Mouse (Mus musculus): Measurements from ENCODE around the gene Olfr463. TPM values are rescaled to one million over a fixed set of nuclear protein-coding genes. Genes with fewer than 3 reads are reported as not detected.

Olfr463 gene
- polyA plus RNA-seq (2015; fragmentation: Nextera tagmentation; extraction: Ambion mirVana) = not detected in 2 replicates

- Histone ChIP-seq H3K4me1 (no peaks in the 10 kb centered on the region), H3K36me3 (no peaks in the 10 kb centered on the region), H3K9ac (no peak within 1 kb of the TSS), H3K4me3 (no peak within 1 kb of the TSS), H3K9me3 (no peaks in the 10 kb centered on the region), H3K4me2 (no peak within 1 kb of the TSS), H3K27ac (no peak within 1 kb of the TSS), H3K27me3 (no peaks in the 10 kb centered on the region)
- ATAC-seq (ENCODE audit: insufficient number of reproducible peaks, insufficient read depth, low FRiP score, low TSS enrichment, low read depth) = no peak
These were observed at the start of gene Olfr463 for GRCm38 (mm10) chr11:87897287-87897686. TSS of gene Olfr463 (minus strand) at chr11:87897387.

GRCm38 (mm10) chr11:87935467-87935866 lies 38.3 kb upstream of the Olfr463 start:
- Histone ChIP-seq H3K36me3 (no peaks in the 10 kb centered on the region), H3K27ac (no peak overlapping the region), H3K9ac (no peak overlapping the region), H3K27me3 (no peaks in the 10 kb centered on the region), H3K9me3 (no peaks in the 10 kb centered on the region), H3K4me2 (no peak overlapping the region), H3K4me3 (no peak overlapping the region), H3K4me1 (no peaks in the 10 kb centered on the region)
- ATAC-seq (ENCODE audit: insufficient number of reproducible peaks, insufficient read depth, low FRiP score, low TSS enrichment, low read depth) = no peak
- WGBS = 80% methylated on average over 3 of the region's 3 CpGs

- no peak overlapping the region for H3K4me2 ChIP-seq
- 80% methylated on average over 2 of the region's 2 CpGs for WGBS
- ATAC-seq (ENCODE audit: insufficient number of reproducible peaks, insufficient read depth, low FRiP score, low TSS enrichment, low read depth) = no peak
These were observed 36.5 kb upstream of the Olfr463 start for GRCm38 (mm10) chr11:87933731-87934130.

GRCm38 (mm10) chr11:87930348-87930747 lies 33.2 kb upstream of the Olfr463 start:
- H3K9ac ChIP-seq = no peak overlapping the region
- no peak for ATAC-seq (ENCODE audit: insufficient number of reproducible peaks, insufficient read depth, low FRiP score, low TSS enrichment, low read depth)
- WGBS = 87% methylated on average over 2 of the region's 2 CpGs

More at GRCm38 (mm10) chr11:87933731-87934130, 36.5 kb upstream of the Olfr463 start:
- H3K9ac ChIP-seq = no peak overlapping the region
- no peaks in the 10 kb centered on the region for H3K4me1 ChIP-seq
- no peaks in the 10 kb centered on the region for H3K9me3 ChIP-seq
- no peaks in the 10 kb centered on the region for H3K27me3 ChIP-seq
- no peak overlapping the region for H3K27ac ChIP-seq
- H3K4me3 ChIP-seq = no peak overlapping the region
- H3K36me3 ChIP-seq = no peaks in the 10 kb centered on the region

GRCm38 (mm10) chr11:87920966-87921365 lies 23.8 kb upstream of the Olfr463 start, which contains the start of gene Olfr464:
TSS of gene Olfr464 (minus strand) at chr11:87920967.
- H3K36me3 ChIP-seq = no peaks in the 10 kb centered on the region
- 29% methylated on average over 5 of the region's 5 CpGs for WGBS
- H3K4me2 ChIP-seq = no peak within 1 kb of the TSS
- H3K4me1 ChIP-seq = no peaks in the 10 kb centered on the region
- H3K27ac ChIP-seq = no peak within 1 kb of the TSS
- H3K4me3 ChIP-seq = no peak within 1 kb of the TSS
- no peaks in the 10 kb centered on the region for H3K27me3 ChIP-seq
- no peaks in the 10 kb centered on the region for H3K9me3 ChIP-seq
- no peak for ATAC-seq (ENCODE audit: insufficient number of reproducible peaks, insufficient read depth, low FRiP score, low TSS enrichment, low read depth)
- no peak within 1 kb of the TSS for H3K9ac ChIP-seq

More at GRCm38 (mm10) chr11:87930348-87930747, 33.2 kb upstream of the Olfr463 start:
- Histone ChIP-seq H3K9me3 (no peaks in the 10 kb centered on the region), H3K36me3 (no peaks in the 10 kb centered on the region), H3K27me3 (no peaks in the 10 kb centered on the region), H3K4me1 (no peaks in the 10 kb centered on the region), H3K4me3 (no peak overlapping the region), H3K4me2 (no peak overlapping the region), H3K27ac (no peak overlapping the region)

DNA sequence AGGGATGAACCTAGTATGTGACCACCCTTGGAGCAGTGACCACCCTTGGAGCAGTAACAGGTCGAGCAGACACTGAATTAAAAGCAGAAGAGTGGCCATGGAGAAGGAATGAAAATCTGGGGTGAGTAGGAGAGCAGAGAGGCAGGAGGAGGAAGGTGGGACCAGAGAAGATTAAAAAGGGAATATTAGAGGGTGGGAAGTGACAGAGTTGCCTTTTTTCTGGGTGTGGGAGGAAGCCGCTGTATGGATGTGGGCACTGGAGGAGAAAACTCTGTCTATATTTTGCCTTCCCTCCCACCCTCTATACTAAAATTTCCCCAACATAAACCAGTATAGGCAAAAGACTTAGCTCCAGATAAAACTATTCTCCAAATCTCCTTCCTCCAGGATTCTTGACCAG lies 23.1 kb upstream of the Olfr463 start:
- H3K9ac ChIP-seq = no peak overlapping the region
- WGBS = 67% methylated on average over 2 of the region's 2 CpGs
- H3K27ac ChIP-seq = no peak overlapping the region
- no peaks in the 10 kb centered on the region for H3K27me3 ChIP-seq
- no peak overlapping the region for H3K4me2 ChIP-seq
- H3K4me3 ChIP-seq = no peak overlapping the region
- no peaks in the 10 kb centered on the region for H3K9me3 ChIP-seq
- no peaks in the 10 kb centered on the region for H3K4me1 ChIP-seq
- no peaks in the 10 kb centered on the region for H3K36me3 ChIP-seq
- no peak for ATAC-seq (ENCODE audit: insufficient number of reproducible peaks, insufficient read depth, low FRiP score, low TSS enrichment, low read depth)

GRCm38 (mm10) chr11:87916005-87916404 lies 18.8 kb upstream of the Olfr463 start:
- no peaks in the 10 kb centered on the region for H3K27me3 ChIP-seq
- no peaks in the 10 kb centered on the region for H3K4me1 ChIP-seq
- WGBS = 84% methylated on average over 1 of the region's 1 CpGs
- no peak overlapping the region for H3K4me2 ChIP-seq
- no peak overlapping the region for H3K27ac ChIP-seq
- H3K9ac ChIP-seq = no peak overlapping the region
- no peak overlapping the region for H3K4me3 ChIP-seq
- no peaks in the 10 kb centered on the region for H3K36me3 ChIP-seq
- no peaks in the 10 kb centered on the region for H3K9me3 ChIP-seq
- ATAC-seq (ENCODE audit: insufficient number of reproducible peaks, insufficient read depth, low FRiP score, low TSS enrichment, low read depth) = no peak

GRCm38 (mm10) chr11:87904331-87904730 lies 7.1 kb upstream of the Olfr463 start:
- Histone ChIP-seq H3K36me3 (no peaks in the 10 kb centered on the region), H3K27me3 (no peaks in the 10 kb centered on the region), H3K4me3 (no peak overlapping the region), H3K9me3 (no peaks in the 10 kb centered on the region), H3K9ac (no peak overlapping the region), H3K4me2 (no peak overlapping the region), H3K4me1 (no peaks in the 10 kb centered on the region), H3K27ac (no peak overlapping the region)
- ATAC-seq (ENCODE audit: insufficient number of reproducible peaks, insufficient read depth, low FRiP score, low TSS enrichment, low read depth) = no peak
- WGBS = 73% methylated on average over 3 of the region's 3 CpGs

DNA sequence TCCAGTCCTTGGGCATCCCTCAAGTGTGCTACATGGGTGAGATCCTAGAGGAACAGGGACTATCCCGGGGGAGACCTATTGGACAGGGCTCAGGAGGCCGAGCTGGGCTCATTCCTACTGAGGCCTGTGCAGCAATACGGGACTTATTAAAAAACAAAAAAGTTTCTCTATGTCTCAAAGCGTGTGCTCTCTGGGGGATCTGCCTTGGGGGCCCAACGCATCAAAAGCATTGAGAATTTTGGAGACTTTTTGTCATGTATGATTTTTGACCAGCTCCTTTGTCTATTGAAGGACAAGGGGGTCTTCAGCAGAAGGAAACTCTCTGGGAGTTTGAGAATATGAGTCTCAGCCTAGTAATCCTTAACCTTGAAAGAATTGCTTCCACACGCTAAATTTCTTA lies 5.0 kb downstream of the Olfr463 start, which contains the start of gene Olfr462:
Gene Olfr462, minus strand, starts transcription at position 101 of the 400 bp plus-strand sequence.
- H3K4me2 ChIP-seq = no peak within 1 kb of the TSS
- H3K27ac ChIP-seq = no peak within 1 kb of the TSS
- 89% methylated on average over 6 of the region's 6 CpGs for WGBS
- no peak within 1 kb of the TSS for H3K9ac ChIP-seq
- no peaks in the 10 kb centered on the region; the same call in 1 of the 2 replicates for H3K27me3 ChIP-seq
- H3K4me1 ChIP-seq = no peaks in the 10 kb centered on the region
- no peak for ATAC-seq (ENCODE audit: insufficient number of reproducible peaks, insufficient read depth, low FRiP score, low TSS enrichment, low read depth)
- no peaks in the 10 kb centered on the region for H3K36me3 ChIP-seq
- no peak within 1 kb of the TSS for H3K4me3 ChIP-seq
- H3K9me3 ChIP-seq = no peaks in the 10 kb centered on the region

GRCm38 (mm10) chr11:87884856-87885255 lies 12.3 kb downstream of the Olfr463 start:
- no peaks in the 10 kb centered on the region for H3K36me3 ChIP-seq
- no peak for ATAC-seq (ENCODE audit: insufficient number of reproducible peaks, insufficient read depth, low FRiP score, low TSS enrichment, low read depth)
- no peak overlapping the region for H3K27ac ChIP-seq
- 67% methylated on average over 5 of the region's 5 CpGs for WGBS
- H3K4me3 ChIP-seq = no peak overlapping the region
- no peak overlapping the region for H3K9ac ChIP-seq
- H3K4me2 ChIP-seq = no peak overlapping the region
- no peaks in the 10 kb centered on the region; the same call in 1 of the 2 replicates for H3K27me3 ChIP-seq
- H3K4me1 ChIP-seq = no peaks in the 10 kb centered on the region
- H3K9me3 ChIP-seq = no peaks in the 10 kb centered on the region

GRCm38 (mm10) chr11:87883493-87883892 lies 13.7 kb downstream of the Olfr463 start:
- H3K4me2 ChIP-seq = no peak overlapping the region
- H3K9ac ChIP-seq = no peak overlapping the region
- H3K9me3 ChIP-seq = no peaks in the 10 kb centered on the region
- H3K27ac ChIP-seq = no peak overlapping the region
- H3K4me3 ChIP-seq = no peak overlapping the region
- H3K4me1 ChIP-seq = no peaks in the 10 kb centered on the region
- no peaks in the 10 kb centered on the region for H3K36me3 ChIP-seq
- H3K27me3 ChIP-seq = no peaks in the 10 kb centered on the region; the same call in 1 of the 2 replicates
- ATAC-seq (ENCODE audit: insufficient number of reproducible peaks, insufficient read depth, low FRiP score, low TSS enrichment, low read depth) = no peak
- 43% methylated on average over 5 of the region's 5 CpGs for WGBS

- no peak for ATAC-seq (ENCODE audit: insufficient number of reproducible peaks, insufficient read depth, low FRiP score, low TSS enrichment, low read depth)
- Histone ChIP-seq H3K9ac (no peak overlapping the region), H3K27ac (no peak overlapping the region), H3K27me3 (no peaks in the 10 kb centered on the region), H3K9me3 (no peaks in the 10 kb centered on the region), H3K4me1 (no peaks in the 10 kb centered on the region), H3K4me3 (no peak overlapping the region), H3K36me3 (no peaks in the 10 kb centered on the region), H3K4me2 (no peak overlapping the region)
- 61% methylated on average over 4 of the region's 4 CpGs for WGBS
These were observed 15.5 kb downstream of the Olfr463 start for GRCm38 (mm10) chr11:87881714-87882113.
